Mouse (Mus musculus) B cell, adult 2 months (primary cell): ENCODE measurements around the gene Acap2.

ENCODE experiments used
- DNase-seq, 2 experiments: peaks; one replicate each; pipeline ENCODE4 v3.0.0; 2022

Gene Acap2

DNA sequence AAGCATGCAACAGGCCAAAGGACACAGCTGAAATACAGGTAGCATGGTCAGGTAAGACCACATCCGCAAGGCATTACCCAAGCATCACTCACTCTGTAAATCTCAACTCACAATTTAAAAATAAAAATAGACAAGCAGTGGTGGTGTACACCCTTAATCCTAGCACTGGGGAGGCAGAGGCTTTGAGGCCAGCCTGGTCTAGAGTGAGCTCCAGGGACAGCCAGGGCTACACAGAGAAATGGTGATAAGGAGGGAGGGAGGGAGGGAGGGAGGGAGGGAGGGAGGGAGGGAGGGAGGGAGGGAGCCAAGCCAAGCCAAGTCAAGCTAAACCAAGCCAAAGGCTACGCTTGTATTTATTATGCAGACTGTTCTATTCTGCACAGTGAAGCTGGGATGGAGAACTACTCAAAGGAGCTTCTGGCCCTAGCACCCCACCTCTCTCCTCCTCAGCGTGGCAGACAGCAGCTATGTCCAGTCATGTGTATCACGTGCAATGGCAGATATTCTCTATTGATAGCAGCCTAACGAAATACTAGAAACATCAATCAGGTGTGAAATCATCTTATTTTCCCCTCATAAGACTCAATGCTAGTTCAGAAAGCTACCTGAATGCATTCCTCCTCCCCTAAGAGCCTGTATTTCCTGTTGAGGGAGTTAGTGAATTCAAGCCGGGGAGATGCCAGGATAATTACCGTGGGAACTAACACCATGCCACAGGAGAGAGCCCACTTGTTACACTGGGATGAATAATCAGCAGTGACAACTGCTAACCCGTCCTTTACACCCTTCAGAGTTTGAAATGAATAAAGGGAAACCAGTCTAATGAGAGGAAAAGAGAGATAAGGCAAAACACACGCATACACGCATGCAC lies 33.8 kb downstream of the Acap2 start:
- no peak for DNase-seq

DNA sequence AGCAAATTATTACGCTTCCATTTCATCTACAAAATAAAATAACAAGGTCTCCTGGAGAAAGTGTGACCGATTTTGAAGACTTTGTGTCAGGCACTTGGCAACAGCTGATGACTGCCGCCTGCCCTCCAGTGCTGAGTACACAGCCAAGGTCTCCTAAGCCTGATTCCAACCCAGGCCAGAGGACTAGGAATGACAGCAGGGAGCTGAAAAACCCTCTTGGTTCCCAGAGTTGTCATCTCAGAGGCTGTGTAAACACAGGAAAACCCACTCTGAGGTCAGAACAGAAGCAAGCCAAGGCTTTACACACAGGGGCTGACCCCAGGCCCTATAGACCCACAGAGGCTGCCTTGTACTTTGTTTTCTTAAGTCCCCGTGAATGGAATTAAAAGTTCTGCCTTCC lies 35.1 kb downstream of the Acap2 start:
- DNase-seq: no peak

DNA sequence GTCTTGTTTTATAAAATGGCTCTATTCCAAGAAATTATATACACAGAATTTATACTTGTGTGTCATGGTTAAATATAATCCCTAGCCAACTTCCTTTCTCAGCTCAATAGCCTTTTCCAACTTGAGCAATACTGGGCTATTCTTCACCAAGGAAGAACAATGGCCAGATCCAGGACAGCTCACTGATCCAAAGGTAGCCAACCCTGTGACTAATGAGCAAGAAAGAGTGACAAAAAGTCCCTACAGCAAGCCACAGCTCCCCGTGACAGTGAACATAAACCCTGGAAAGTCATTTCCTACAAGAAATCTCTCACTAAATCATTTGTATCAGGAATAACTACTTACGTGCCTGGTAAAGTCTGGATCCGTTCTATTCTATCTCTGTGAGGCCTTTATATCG lies 35.6 kb downstream of the Acap2 start:
- no peak for DNase-seq

DNA sequence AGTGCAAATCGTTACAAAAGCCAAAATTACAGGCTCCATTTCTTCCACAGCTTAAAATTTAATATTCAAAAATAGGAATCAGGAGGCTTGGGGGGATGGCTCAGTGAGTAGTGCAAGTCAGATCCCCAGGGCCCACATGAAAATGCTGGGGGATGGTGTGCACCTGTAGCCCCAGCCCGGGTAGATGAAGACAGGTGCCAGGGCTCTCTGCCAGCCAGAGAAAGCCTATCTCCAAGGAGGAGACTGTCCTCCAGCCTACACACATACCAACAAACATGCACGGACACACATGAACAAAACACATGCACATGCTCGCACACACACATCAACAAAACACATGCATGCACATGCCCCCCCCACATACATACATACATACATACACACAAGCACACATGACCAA lies 36.9 kb downstream of the Acap2 start:
- no peak for DNase-seq

DNA sequence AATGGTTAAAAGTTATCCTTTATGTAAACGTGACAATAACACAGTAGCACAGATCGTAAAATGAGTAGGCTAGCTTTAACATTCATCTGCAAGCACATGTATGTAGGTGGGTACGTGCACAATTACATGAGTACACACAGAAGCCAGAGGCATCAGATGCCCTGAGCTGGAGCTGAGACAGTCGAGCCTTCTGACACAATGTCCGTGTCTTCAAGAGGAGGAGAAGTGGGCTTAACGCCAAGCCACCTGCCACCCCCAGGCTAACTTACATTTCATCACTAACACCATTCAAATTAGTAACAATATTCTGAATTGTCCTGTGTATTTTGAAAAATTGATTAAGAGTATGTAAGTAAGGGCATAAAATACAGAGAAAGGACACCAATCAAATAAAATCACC lies 40.6 kb downstream of the Acap2 start:
- DNase-seq: no peak

DNA sequence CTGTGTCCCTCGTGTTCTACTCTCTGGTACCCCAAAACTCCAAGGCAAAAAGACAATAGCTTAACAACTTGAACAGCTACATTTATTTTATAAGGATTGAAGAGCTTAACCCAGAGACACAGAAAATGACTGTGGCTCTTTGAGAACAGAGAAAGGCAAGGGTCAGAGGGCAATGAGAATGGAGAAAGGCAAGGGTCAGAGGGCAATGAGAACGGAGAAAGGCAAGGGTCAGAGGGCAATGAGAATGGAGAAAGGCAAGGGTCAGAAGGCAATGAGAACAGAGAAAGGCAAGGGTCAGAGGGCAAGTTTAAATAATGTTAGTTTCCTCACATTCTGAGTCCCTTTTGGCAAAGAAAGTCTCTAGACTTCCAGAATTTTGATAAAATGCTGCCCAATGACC lies 41.6 kb downstream of the Acap2 start:
- DNase-seq: no peak

DNA sequence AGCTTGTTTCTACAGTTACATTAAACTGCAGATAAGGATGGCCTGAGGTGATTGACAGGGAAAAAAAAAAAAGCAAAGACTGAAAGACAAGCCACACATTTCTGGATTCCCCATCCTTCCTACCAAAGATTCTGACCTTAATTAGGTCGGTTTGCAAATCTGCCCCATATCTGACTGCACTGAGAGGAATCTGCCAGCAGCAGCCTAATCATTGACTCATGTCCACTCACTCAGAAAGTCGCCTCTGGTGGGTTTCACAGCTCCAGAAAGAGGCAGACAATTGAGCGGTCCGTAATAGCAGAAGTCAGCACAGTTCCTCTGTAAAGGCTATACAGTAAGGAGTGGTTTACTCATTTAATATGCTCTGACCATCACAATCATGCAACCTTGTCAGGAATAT lies 51.2 kb downstream of the Acap2 start:
- no peak for DNase-seq

DNA sequence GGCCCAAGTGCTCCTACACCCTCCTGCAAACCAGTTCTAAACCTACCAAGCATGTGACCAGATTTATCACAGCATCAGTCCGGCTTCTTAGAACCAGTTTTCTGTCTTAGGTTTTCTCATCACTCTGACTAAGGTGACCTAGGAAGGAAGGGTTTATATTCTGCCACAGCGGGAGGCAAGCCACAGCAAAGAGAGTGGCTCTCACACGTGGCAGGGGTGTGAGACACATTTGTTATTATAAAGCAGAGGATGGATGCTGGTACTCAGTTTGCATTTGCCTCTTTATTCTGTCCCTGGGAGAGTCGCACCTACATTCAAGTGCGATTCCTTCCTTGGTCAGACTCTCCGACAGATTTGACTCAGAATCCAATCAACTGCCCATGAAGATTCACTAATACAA lies 52.2 kb downstream of the Acap2 start:
- DNase-seq: no peak

DNA sequence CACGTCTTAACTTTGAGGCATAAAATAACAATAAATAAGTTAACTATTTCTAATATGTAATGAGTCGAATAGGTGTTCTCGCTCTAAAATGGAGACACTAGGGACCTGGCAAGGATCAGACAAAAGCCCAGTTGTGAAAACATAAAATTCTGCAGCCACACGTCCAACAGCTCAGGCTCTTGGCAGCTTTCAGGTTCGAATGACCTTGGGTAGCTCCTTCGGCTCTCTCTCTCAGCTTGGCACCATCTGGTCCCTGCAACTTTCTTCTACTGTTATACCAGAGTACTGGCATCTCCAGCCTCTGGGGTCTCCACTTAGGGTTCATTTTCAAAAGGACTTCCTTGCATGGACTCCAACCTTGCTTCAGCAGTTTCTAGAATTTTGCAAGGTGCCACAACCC lies 53.3 kb downstream of the Acap2 start:
- no peak for DNase-seq

DNA sequence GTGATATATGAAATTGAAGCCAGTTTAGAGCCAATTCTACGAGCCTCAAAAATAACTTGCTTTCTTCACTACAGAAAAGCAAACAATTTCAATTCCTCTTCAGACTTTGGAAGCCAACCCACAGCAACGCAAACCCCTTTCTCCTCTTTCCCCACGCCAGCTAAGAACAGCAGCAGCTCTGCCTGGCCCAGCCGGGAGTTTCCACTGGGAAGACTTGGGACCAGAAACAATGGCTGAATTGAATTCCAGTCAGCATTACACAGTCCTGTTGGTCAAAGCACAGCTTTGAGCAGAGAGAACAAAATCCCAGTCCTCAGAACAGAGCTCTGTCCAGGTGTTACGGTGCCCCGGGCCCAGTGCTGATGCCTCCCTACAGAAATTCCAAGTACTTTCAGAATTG lies 59.1 kb downstream of the Acap2 start:
- no peak for DNase-seq

DNA sequence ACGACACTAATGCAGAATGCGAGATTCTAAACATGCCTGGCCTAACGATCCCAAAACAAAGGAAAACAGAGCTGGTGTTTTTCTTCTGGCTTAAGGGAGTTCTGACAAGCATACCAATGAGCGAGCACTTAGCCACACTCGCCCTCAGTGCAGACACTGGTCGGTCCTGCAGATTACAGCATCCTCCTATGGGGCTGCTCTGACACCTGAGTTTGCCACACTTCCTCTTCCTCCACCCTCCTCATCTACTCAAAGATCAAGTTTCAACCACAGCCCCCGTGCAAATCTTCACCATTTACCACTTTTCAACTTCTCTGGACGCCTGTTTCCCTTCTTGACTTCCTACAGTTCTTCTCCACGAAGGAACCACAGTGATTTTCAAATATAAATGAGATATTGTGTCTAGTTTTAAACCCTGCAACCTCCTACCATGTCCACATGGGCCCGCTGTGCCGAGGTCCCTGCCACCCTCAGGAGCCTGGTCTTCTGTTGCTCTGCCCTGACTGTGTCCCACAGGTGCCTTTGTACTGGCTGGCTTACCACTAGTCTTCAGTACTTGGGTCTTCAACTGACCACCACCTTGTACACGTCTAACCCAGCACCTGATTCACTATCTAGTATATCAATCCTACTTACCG lies 64.3 kb downstream of the Acap2 start:
- no peak for DNase-seq

DNA sequence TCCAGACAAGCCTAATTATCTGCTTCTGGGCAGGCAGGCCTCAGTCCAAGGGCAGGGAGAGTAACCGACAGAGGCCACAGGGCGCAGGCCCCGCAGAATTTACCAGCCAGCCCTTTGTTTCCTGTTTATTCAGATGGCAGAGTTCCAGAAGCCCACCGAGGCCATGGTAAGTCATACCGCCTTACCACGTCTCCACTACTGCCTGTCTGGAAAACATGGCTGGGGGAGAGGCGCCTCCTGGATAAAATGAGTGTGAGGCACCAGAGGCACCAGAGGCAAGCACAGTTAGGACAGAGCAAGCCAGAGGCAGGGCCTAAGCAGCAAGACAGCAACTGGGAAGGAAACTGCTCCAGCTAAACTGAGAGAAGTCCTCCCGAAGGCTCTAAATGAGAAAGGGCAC lies 65.5 kb downstream of the Acap2 start:
- DNase-seq: no peak

DNA sequence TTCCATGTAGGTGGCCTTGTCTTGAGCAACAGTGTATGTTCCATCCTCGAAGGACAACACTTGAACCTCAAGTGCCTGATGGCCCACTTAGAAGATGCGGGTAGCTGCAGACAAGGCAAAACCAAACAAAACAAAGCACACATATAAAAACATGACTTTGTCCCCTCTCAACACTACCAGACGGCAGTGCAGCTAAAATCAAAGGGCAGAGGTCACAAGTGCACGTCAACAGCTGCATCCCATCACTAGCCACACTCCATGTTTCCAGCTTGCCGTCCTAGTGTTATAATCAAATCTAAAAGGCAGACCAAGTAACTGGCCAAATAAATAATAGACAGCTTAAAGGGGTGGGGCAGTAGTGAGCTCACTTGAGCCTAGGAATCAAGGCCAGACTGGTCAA lies 69.5 kb downstream of the Acap2 start:
- no peak for DNase-seq

DNA sequence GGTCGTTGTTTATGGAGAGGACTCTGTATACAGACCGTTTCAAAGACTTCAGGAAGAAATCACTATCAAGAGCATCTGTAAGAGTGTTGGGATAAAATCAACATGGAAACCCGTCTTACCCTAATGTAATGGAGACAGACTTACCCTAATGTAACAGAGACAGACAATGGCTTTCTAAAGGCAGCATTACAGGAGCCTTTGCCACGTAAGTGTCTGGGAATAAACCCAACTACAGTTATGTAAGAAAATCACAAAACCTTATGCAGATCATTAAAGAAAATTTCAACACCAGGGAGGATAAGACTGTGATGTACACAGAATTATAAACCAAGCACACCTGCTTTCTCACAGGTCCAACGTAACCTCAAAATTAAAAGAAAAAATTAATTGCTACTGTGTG lies 72.9 kb downstream of the Acap2 start:
- DNase-seq: no peak

DNA sequence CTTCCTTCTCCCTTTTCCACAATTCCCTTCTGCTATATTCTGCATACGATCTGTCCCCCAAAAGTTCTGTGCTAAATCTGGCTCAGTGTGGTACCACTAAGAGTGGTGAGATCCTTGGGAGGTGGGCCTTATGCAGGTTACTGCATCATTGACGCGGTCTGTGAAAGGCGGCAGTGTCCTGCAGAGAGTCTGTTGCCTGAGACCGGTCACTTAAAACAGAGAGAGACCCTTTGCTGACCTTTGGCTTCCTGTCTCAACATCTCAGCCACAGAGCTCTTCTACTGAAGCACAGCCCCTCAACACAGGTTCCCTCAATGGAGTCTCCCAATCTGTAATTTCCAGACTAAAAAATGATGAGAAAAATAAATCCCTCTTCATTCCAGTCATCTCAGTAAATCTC lies 76.1 kb downstream of the Acap2 start:
- no peak for DNase-seq

DNA sequence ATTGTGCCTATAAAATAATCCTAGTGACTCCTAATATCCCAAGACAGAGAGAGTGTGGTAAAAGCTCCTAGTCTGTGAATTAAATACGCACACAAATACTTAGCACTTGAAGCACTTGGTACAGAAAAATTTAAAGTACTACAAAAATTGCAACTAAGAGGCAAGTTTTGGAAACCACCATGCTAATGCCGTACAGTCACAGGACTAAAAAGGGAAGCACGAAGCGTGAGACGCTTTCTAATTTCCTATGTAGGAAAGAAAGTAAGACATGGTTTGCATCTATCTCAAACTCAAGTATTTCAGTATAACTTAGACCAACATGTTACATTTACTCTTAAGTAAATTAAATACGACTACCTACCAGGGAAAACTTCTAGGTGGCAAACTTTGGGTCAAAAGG lies 79.4 kb downstream of the Acap2 start:
- DNase-seq: no peak

DNA sequence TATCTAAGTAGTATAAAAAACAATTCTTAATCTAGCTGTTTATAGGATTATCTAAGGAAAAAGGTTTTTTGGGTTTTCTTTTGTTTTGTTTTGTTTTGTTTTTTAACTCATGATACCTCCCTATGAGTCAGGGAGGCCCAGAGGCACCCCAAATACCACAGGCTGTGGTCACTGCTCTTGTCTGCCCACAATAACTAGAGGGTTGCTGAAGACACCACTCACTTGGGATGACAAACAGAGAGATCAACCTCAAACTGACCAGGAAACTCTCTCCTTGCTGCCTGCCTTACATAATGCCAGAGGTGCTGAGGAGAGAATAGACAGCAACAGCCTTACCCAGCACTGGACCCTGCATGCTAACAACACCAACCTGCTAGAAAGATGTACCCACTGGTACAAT lies 87.4 kb downstream of the Acap2 start:
- no peak for DNase-seq

DNA sequence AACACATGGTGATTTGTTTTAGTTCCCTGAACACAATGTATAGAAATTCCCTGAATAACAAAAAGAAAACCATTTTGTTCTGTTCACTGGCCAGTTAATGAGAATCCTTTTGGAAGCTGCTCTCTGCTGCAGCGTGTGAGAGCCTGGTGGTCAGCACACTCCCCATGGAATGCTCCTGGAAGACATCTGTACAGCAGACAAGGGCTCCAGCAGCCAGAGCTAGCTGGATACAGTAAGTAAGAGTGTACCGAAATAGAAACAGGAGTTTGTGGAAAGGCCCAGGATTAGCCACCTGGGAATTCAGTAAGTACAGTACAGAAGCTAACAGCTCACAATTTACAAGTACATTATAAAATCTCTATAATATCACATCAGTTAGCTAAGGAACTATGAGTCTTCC lies 99.7 kb downstream of the Acap2 start:
- DNase-seq: no peak

DNA sequence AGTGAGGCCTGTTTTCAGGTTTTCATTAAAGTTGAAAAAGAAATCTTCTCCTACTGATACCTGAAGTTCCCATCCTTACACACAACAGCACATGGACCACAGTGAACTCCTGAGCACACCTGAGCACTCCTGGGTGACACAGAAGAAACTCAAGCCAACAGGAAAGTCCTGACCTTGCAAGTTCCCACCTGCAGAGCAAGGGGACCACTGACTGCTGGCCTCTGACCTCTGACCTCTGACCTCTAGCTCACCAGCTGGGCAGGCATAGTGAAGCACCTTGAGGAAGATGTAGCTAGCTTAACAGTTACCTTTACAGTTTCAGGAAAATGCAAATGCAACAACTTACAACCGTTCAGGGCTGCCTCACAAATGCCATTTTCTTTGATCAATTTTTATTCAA lies 101.1 kb downstream of the Acap2 start:
- DNase-seq: no peak

DNA sequence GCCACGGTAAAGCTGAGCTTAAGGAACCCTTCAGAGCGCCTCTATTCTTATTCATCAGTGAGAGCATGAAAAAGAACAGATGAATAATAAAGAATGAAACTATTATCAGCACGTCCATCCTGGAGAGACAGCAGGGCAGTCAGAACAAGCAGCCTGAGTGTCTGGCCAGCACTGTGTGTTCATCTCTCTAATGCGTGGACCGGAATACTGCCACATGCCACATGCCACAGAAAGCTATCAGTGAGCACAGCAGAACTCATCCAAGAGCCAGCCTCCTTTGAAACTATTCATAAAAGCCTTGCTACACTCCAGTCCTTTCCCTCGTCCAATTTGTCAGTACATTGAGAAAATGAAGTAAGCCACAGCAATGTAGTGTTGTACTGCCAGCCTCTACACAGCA lies 107.0 kb downstream of the Acap2 start:
- DNase-seq: no peak

DNA sequence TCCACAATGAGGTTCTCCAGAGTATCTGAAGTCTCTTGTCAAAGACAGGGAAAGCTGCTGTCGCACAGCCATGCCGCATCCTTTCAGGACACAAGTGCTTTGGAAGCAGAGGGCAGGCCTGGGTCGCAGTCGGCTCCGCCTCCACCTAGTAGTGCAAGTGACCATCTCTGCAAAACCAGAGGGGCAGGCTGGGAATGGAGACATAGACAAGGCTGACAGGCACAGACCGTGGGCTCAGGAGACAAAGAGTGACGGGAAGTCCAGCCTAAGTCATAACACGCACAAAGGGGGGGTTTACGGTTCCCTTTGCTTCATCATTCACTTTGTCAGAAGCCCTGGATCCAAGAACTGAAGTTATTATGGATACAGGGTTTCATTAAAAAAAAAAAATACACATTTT lies 107.9 kb downstream of the Acap2 start:
- DNase-seq: no peak

DNA sequence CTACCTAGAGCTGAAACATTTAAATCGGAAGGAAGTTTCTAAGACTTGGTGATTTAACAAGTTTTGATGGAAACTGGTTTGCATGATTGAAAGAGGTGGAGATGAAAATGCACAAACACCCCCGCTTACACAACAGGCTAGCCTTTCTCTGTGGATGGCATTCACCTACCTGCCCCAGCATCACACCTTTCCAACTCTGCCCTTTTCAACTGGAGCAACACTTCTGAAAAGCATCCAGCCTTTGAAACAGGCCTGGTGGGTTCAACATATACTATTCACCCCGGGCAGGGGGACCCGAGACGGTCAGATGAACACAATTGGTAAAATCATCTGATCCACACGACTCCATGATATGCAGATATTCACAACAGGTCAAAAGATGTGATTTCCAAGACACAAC lies 119.2 kb downstream of the Acap2 start:
- DNase-seq: no peak

DNA sequence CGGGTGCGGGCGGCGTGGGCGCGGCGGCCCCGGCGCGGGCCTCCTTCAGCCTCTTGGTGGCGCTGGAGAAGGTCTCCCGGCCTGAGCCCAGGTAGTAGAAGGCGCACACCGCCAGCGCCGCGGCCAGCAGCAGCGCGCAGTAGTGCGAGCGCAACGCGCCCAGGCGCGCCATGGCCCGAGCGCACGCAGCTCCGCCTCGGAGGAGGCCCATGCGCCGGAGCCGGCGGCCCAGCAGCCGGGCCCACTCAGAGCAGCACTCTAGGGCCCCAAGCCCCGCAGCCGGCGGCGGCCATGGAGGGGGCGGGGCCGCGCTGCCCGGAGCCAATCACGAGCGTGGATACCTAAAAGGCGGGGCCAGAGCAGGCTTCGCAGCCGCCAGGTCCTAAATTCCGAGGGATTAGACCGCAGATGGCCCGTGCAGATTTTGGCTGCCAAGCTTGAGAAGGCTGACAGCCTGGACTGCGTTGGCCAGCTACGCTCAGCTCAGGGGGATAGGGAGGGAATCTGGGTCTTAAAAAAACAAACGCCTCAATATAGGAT lies 119.8 kb downstream of the Acap2 start, which contains the start of gene Xxylt1:
Gene Xxylt1 (minus strand): TSS at position 308 of the 540 bp plus-strand sequence.
- peak; percentile 93 to 95 for DNase-seq

DNA sequence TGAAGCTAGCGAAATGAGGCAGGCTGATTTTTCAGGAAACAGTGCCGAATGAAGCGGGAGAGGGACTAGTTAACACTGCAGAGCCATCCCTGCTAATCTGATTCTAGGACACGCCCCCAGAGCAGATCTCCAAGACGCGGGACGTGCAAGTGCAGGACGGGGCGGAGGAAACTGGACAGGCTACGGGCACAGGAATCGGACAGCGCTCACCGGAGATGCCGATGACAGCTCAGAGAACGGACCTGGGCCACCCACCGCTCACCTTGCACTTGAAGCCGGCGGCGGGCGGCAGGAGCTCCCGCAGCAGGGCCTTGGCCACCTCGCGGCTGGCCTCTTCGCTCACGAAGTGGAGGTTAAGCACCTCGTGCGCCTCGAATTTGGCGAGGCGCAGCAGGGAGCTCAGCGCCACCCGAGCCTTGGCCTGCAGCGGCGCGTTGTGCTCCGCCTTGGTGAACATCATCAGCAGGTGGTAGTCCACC lies 120.4 kb downstream of the Acap2 start:
- DNase-seq: no peak
